Comparison of ENCODE assay signal across 13 mouse cellular contexts in the genomic region with DNA sequence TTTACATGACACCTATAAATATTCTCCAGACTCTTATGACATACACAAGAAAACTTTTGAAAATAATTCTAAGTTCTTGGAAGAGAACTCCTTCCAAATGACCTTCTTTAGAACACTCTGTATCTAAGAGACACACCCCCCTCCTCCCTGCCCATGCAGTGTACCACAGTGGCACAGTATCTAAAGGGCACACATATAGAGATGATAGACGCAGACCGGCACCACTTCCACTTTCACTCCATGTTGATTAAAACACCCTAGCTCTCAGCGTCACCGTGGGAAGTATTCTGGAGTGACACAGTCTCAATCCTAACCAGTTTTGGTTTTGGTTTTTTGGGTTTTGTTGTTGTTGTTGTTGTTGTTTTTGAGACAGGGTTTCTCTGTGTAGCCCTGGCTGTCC. TPM values are rescaled to one million over a fixed set of nuclear protein-coding genes. Genes with fewer than 3 reads are reported as not detected.
DNase-seq lines count a peak whose midpoint lies in the region; ATAC-seq lines count a peak whose summit lies in the region.
"Had no signal": no experiment of that assay in that cellular context is flagged by ENCODE, and none has a peak within 500 bp of the region (broad histone marks: within the 10 kb centered on the region; RNA-seq: fewer than 3 reads in every experiment).

No protein-coding gene starts in this region.

- peaks cover 57% of the 10 kb centered on the region for H3K4me1 ChIP-seq in liver, embryonic 11.5 days (replicated peaks; ENCODE audit: control insufficient read depth, insufficient read depth, low read length)
- H3K4me1 ChIP-seq in neural tube, embryonic 15.5 days, result peaks cover 65% of the 10 kb centered on the region
- H3K4me1 ChIP-seq in intestine, embryonic 15.5 days (replicated peaks), result peaks cover 14% of the 10 kb centered on the region
- peaks cover 35% of the 10 kb centered on the region for H3K4me1 ChIP-seq in kidney, embryonic 15.5 days

- H3K4me3 ChIP-seq in liver, embryonic 11.5 days (ENCODE audit: low read depth, low read length), result no peak overlapping the region
- no peak overlapping the region for H3K4me3 ChIP-seq in neural tube, embryonic 15.5 days (replicated peaks)
- H3K4me3 ChIP-seq in intestine, embryonic 15.5 days (replicated peaks), result no peak overlapping the region
- H3K4me3 ChIP-seq in kidney, embryonic 15.5 days (replicated peaks), result no peak overlapping the region
- H3K4me3 ChIP-seq: embryonic facial prominence, embryonic 12.5 days; stomach, embryonic 15.5 days had no signal

- peak; percentile 21 for DNase-seq in lung, postnatal 36 days
- DNase-seq in lung, postnatal 4 days, result no peak
- DNase-seq in T-cell, adult 2 months (ENCODE audit: low spot score), result peak; percentile 36
- no peak for DNase-seq in liver, embryonic 11.5 days (ENCODE audit: low spot score)
- DNase-seq in gastrocnemius, postnatal 10 days, result no peak
- DNase-seq: gastrocnemius, postnatal 14 days; kidney, postnatal 36 days; left cerebral cortex, postnatal 4 days had no signal

- ATAC-seq in liver, embryonic 11.5 days (replicated peaks; ENCODE audit: low FRiP score), result no peak
- ATAC-seq in neural tube, embryonic 15.5 days (ENCODE audit: low FRiP score), result no peak
- no peak for ATAC-seq in intestine, embryonic 15.5 days
- ATAC-seq in kidney, embryonic 15.5 days (replicated peaks; ENCODE audit: low FRiP score), result no peak

- WGBS in liver, embryonic 11.5 days, result 61% methylated on average over 4 of the region's 4 CpGs
- 87% methylated on average over 4 of the region's 4 CpGs for WGBS in neural tube, embryonic 15.5 days
- WGBS in intestine, embryonic 15.5 days, result 95% methylated on average over 4 of the region's 4 CpGs
- 94% methylated on average over 4 of the region's 4 CpGs for WGBS in kidney, embryonic 15.5 days

- no peaks in the 10 kb centered on the region for H3K27me3 ChIP-seq in liver, embryonic 11.5 days (replicated peaks; ENCODE audit: control insufficient read depth, insufficient read depth, low read length)
- no peaks in the 10 kb centered on the region for H3K27me3 ChIP-seq in neural tube, embryonic 15.5 days (replicated peaks)
- H3K27me3 ChIP-seq in intestine, embryonic 15.5 days (replicated peaks), result no peaks in the 10 kb centered on the region
- H3K27me3 ChIP-seq in kidney, embryonic 15.5 days, result no peaks in the 10 kb centered on the region
- H3K27me3 ChIP-seq: embryonic facial prominence, embryonic 12.5 days; stomach, embryonic 15.5 days had no signal

- no peak overlapping the region for H3K9ac ChIP-seq in liver, embryonic 11.5 days (ENCODE audit: low read depth, low read length)
- no peak overlapping the region for H3K9ac ChIP-seq in neural tube, embryonic 15.5 days (replicated peaks)
- no peak overlapping the region for H3K9ac ChIP-seq in intestine, embryonic 15.5 days
- no peak overlapping the region for H3K9ac ChIP-seq in kidney, embryonic 15.5 days
- H3K9ac ChIP-seq: embryonic facial prominence, embryonic 12.5 days; stomach, embryonic 15.5 days had no signal

- no peak overlapping the region; the same call in 1 of the 2 replicates for H3K27ac ChIP-seq in liver, embryonic 11.5 days (ENCODE audit: low read depth, low read length)
- no peak overlapping the region for H3K27ac ChIP-seq in neural tube, embryonic 15.5 days (replicated peaks)
- H3K27ac ChIP-seq in intestine, embryonic 15.5 days, result no peak overlapping the region
- H3K27ac ChIP-seq in kidney, embryonic 15.5 days, result no peak overlapping the region
- H3K27ac ChIP-seq: embryonic facial prominence, embryonic 12.5 days; stomach, embryonic 15.5 days had no signal

- no peaks in the 10 kb centered on the region for H3K9me3 ChIP-seq in liver, embryonic 11.5 days (ENCODE audit: control insufficient read depth, low read length)
- H3K9me3 ChIP-seq in neural tube, embryonic 15.5 days (replicated peaks), result no peaks in the 10 kb centered on the region
- H3K9me3 ChIP-seq in intestine, embryonic 15.5 days, result no peaks in the 10 kb centered on the region
- no peaks in the 10 kb centered on the region for H3K9me3 ChIP-seq in kidney, embryonic 15.5 days (replicated peaks)
- H3K9me3 ChIP-seq: embryonic facial prominence, embryonic 12.5 days; stomach, embryonic 15.5 days had no signal

- no peaks in the 10 kb centered on the region for H3K36me3 ChIP-seq in liver, embryonic 11.5 days (ENCODE audit: control insufficient read depth, insufficient read depth, low read length)
- H3K36me3 ChIP-seq in neural tube, embryonic 15.5 days, result no peaks in the 10 kb centered on the region
- H3K36me3 ChIP-seq in intestine, embryonic 15.5 days, result no peaks in the 10 kb centered on the region
- 0 out of 2 replicates have a peak, but pooled peaks cover 7% of the 10 kb centered on the region for H3K36me3 ChIP-seq in kidney, embryonic 15.5 days
- H3K36me3 ChIP-seq: stomach, embryonic 15.5 days had no signal

- peak overlapping the region; percentile 98 for H3K4me2 ChIP-seq in liver, embryonic 11.5 days
- peak overlapping the region; percentile 87; the same call in 1 of the 2 replicates for H3K4me2 ChIP-seq in neural tube, embryonic 15.5 days
- H3K4me2 ChIP-seq in intestine, embryonic 15.5 days (replicated peaks), result no peak overlapping the region
- H3K4me2 ChIP-seq in kidney, embryonic 15.5 days, result no peak overlapping the region

RNA-seq across cellular contexts. Expression of a gene that starts 3.1 kb away (rescaled TPM):
- 35.7 and 37.9 TPM in 2 replicates for polyA plus RNA-seq in liver, embryonic 11.5 days (2014; fragmentation: Nextera tagmentation; extraction: Ambion mirVana)
- 43.0 and 71.5 TPM in 2 replicates for polyA plus RNA-seq in neural tube, embryonic 15.5 days (2015; fragmentation: Nextera tagmentation; extraction: Ambion mirVana)
- 10 to 100 TPM; 26.6 to 41.5 TPM for total RNA-seq in gastrocnemius, postnatal 10 days (2021)
- polyA plus RNA-seq in intestine, embryonic 15.5 days (2015; fragmentation: Nextera tagmentation; extraction: Ambion mirVana), result 26.1 and 32.0 TPM in 2 replicates
- 35.2 and 37.5 TPM in 2 replicates for polyA plus RNA-seq in kidney, embryonic 15.5 days (2015; fragmentation: Nextera tagmentation; extraction: Ambion mirVana)

Comparison
In these comparisons a context has a peak if more than half of its experiments do, and no peak if none do; other contexts are left out.
1. DNase-seq: peak in lung, postnatal 36 days (single experiment) and T-cell, adult 2 months (single experiment); none in lung, postnatal 4 days (0 of 2), liver, embryonic 11.5 days (single experiment) and gastrocnemius, postnatal 10 days (single experiment).
2. H3K4me2 ChIP-seq: peak in liver, embryonic 11.5 days (single experiment) and neural tube, embryonic 15.5 days (single experiment); none in intestine, embryonic 15.5 days (single experiment) and kidney, embryonic 15.5 days (single experiment).